In the genomic region with DNA sequence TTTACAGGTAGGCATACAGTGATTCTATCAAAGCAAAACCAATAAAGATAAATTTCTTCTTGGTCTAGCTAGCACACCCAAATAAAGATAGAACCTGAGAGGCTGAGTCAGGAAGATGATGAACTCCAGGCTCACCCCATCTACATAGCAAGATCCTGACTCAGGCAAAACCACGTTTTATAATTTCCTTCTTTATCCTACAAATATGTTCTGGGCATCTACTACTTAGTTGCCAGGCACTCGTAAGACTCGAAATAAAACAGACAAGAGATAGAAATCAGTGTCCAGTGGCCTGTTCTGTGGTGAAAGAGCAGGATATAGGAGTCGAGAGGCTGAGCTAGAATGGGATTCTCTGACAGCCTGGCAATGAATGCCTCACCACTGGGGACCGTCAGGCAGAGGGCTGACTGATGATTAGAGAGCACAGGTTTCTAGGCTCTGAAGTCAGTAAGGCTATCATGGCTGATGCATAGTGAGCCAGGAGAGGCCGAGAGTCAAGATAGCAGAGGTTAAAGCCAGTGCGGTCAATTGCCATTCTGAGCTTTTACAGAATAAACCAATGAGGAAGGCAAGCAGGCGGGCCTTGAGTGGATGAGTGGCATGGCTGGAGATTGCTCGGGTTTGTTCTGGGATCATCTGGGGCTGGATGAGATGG, we compare ENCODE assay signal across 12 mouse cellular contexts.
"Had no signal": no experiment of that assay in that cellular context is flagged by ENCODE, and none has a peak within 500 bp of the region (broad histone marks: within the 10 kb centered on the region; RNA-seq: fewer than 3 reads in every experiment).

No protein-coding gene starts in this region.

- H3K4me1 ChIP-seq: liver, embryonic 13.5 days; stomach, embryonic 15.5 days had no signal

- H3K27ac ChIP-seq: liver, embryonic 13.5 days; lung, embryonic 15.5 days; macrophage; stomach, embryonic 15.5 days had no signal

- H3K9me3 ChIP-seq: liver, embryonic 13.5 days; lung, embryonic 15.5 days; stomach, embryonic 15.5 days had no signal

- DNase-seq: kidney, adult 8-10 months; layer of hippocampus, postnatal 36 days; liver, embryonic 13.5 days; liver, postnatal 0 days; lung, postnatal 14 days; thymus, adult 2 months; thymus, postnatal 25 days had no signal

- H3K9ac ChIP-seq: liver, embryonic 13.5 days; liver, postnatal 0 days; lung, embryonic 15.5 days; stomach, embryonic 15.5 days had no signal

- ATAC-seq: intestine, postnatal 0 days; liver, postnatal 0 days; midbrain, embryonic 16.5 days had no signal

- H3K4me2 ChIP-seq: liver, embryonic 13.5 days; lung, embryonic 15.5 days; stomach, embryonic 15.5 days had no signal

- H3K4me3 ChIP-seq: liver, embryonic 13.5 days; lung, embryonic 15.5 days; stomach, embryonic 15.5 days had no signal

- H3K27me3 ChIP-seq: liver, embryonic 13.5 days; lung, embryonic 15.5 days; stomach, embryonic 15.5 days had no signal
